Mouse (Mus musculus) heart, postnatal 0 days (tissue): ENCODE measurements around the gene Gstt4. TPM values are rescaled to one million over a fixed set of nuclear protein-coding genes. Genes with fewer than 3 reads are reported as not detected.
"Not testable (repeated sequence)": the region's sequence is repeated elsewhere in the genome, so short reads cannot be mapped to it uniquely, and the experiment has no call there.

Source experiments
- ATAC-seq: fragments of 200-750 bp; cut with Nextera tagmentation; 2 replicates; pipeline ENCODE4 v1.8.0; 2017; ENCODE audit warnings: low read depth, moderate number of reproducible peaks, moderate library complexity; ENCODE audit not compliant: insufficient read depth
- DNase-seq: peaks from one replicate; pipeline ENCODE4 v3.0.0-alpha.2; 2016; ENCODE audit warnings: low spot score
- H3K27ac ChIP-seq: fragments of 300-500 bp; sonication (generic); 2 replicates; pipeline ENCODE4 v1.5.1; 2014; ENCODE audit warnings: low read depth, mild to moderate bottlenecking
- H3K27me3 ChIP-seq: fragments of 300-500 bp; sonication (generic); 2 replicates; pipeline ENCODE4 v1.6.1; 2014; ENCODE audit warnings: low read length, mixed read lengths; ENCODE audit not compliant: control insufficient read depth, insufficient read depth
- H3K36me3 ChIP-seq: fragments of 300-500 bp; sonication (generic); replicated peaks from 2 replicates; pipeline ENCODE4 v1.6.1; 2014; ENCODE audit warnings: low read length, mixed read lengths; ENCODE audit not compliant: control insufficient read depth, insufficient read depth
- H3K4me1 ChIP-seq: fragments of 300-500 bp; sonication (generic); 2 replicates; pipeline ENCODE4 v1.6.1; 2014; ENCODE audit warnings: antibody characterized with exemption; ENCODE audit not compliant: control insufficient read depth, insufficient read depth
- H3K4me2 ChIP-seq: fragments of 300-500 bp; sonication (generic); 2 replicates; pipeline ENCODE4 v1.6.1; 2014; ENCODE audit warnings: low read depth, mild to moderate bottlenecking, low read length, moderate library complexity
- H3K4me3 ChIP-seq: fragments of 300-500 bp; sonication (generic); 2 replicates; pipeline ENCODE4 v1.5.1; 2014; ENCODE audit warnings: low read depth, low read length
- H3K9ac ChIP-seq: fragments of 300-500 bp; sonication (generic); replicated peaks from 2 replicates; pipeline ENCODE4 v1.6.1; 2014; ENCODE audit warnings: low read depth, low read length, mixed read lengths
- H3K9me3 ChIP-seq: fragments of 300-500 bp; sonication (generic); replicated peaks from 2 replicates; pipeline ENCODE4 v1.6.1; 2016; ENCODE audit warnings: low read length; ENCODE audit not compliant: control insufficient read depth
- CTCF ChIP-seq: IDR thresholded peaks from 2 replicates; pipeline ENCODE4 v1.5.1; 2016; ENCODE audit warnings: antibody characterized with exemption, control low read depth, low read depth
- EP300 ChIP-seq: IDR thresholded peaks from 2 replicates; pipeline ENCODE4 v1.6.1; 2016; ENCODE audit warnings: antibody characterized with exemption, low read depth
- WGBS: fragments of 180-500 bp; shearing (Covaris S2); extraction: QIAGEN DNeasy Blood & Tissue Kit; methylation state at CpG from one replicate; pipeline ENCODE4 v1.1.7; 2014; 5-methylcytosine and 5-hydroxymethylcytosine counted together
- polyA plus RNA-seq: library from polyadenylated mRNA; unstranded; fragments of >200 nt; fragmentation: Nextera tagmentation; extraction: Ambion mirVana; gene quantifications from 2 replicates; pipeline ENCODE4 v1.2.1, GENCODE M21; 2015
- total RNA-seq: library from RNA; depleted of rRNA; stranded (reverse); fragments of >200 nt; gene quantifications from 2 replicates; pipeline ENCODE4 v1.2.3, GENCODE M21; 2014; ENCODE audit warnings: low replicate concordance

Gstt4 gene
- total and polyA plus RNA-seq, 2 experiments from 2014 or later, result not detected

- peaks cover 9% of the 10 kb centered on the region for H3K9me3 ChIP-seq
- TF ChIP-seq CTCF (no peak), EP300 (no peak)
- H3K4me2 ChIP-seq, result no peak overlapping the region
- no peak for ATAC-seq
- H3K9ac ChIP-seq, result no peak overlapping the region
- 63% methylated on average over 2 of the region's 2 CpGs for WGBS
- 0 out of 2 replicates have a peak, but pooled peaks cover 5% of the 10 kb centered on the region for H3K4me1 ChIP-seq
- H3K4me3 ChIP-seq, result no peak overlapping the region
- H3K27ac ChIP-seq, result no peak overlapping the region
- H3K36me3 ChIP-seq, result no peaks in the 10 kb centered on the region
- peaks cover 12% of the 10 kb centered on the region; the same call in 1 of the 2 replicates for H3K27me3 ChIP-seq
- no peak for DNase-seq
Observed at GRCm38 (mm10) chr10:75777885-75778284, 44.5 kb downstream of the Gstt4 start.

- H3K27me3 ChIP-seq, result 0 out of 2 replicates have a peak, but pooled peaks cover 7% of the 10 kb centered on the region
- no peak overlapping the region for H3K4me3 ChIP-seq
- H3K27ac ChIP-seq, result no peak overlapping the region
- no peak for DNase-seq
- peaks cover 12% of the 10 kb centered on the region for H3K4me1 ChIP-seq
- no peak for TF ChIP-seq EP300
- no peak for ATAC-seq
- no peak overlapping the region for H3K4me2 ChIP-seq
- 75% methylated on average over 6 of the region's 6 CpGs for WGBS
- H3K36me3 ChIP-seq, result no peaks in the 10 kb centered on the region
- no peak overlapping the region for H3K9ac ChIP-seq
- H3K9me3 ChIP-seq, result peaks cover 9% of the 10 kb centered on the region
Observed at GRCm38 (mm10) chr10:75776562-75776961, 45.8 kb downstream of the Gstt4 start.

- Histone ChIP-seq H3K4me2 (no peak overlapping the region), H3K4me3 (no peak overlapping the region), H3K27ac (no peak overlapping the region), H3K27me3 (0 out of 2 replicates have a peak, but pooled peaks cover 2% of the 10 kb centered on the region), H3K9ac (no peak overlapping the region), H3K9me3 (peaks cover 9% of the 10 kb centered on the region), H3K36me3 (no peaks in the 10 kb centered on the region), H3K4me1 (peaks cover 8% of the 10 kb centered on the region)
- TF ChIP-seq EP300, result no peak
- TF ChIP-seq CTCF, result no peak
- ATAC-seq (no peak), DNase-seq (no peak)
- 82% methylated on average over 9 of the region's 9 CpGs for WGBS
Observed at GRCm38 (mm10) chr10:75774587-75774986, 47.8 kb downstream of the Gstt4 start.

GRCm38 (mm10) chr10:75774102-75774501 lies 48.2 kb downstream of the Gstt4 start:
- Histone ChIP-seq H3K36me3 (no peaks in the 10 kb centered on the region), H3K9ac (no peak overlapping the region), H3K4me1 (peaks cover 8% of the 10 kb centered on the region), H3K4me3 (no peak overlapping the region), H3K27ac (no peak overlapping the region), H3K27me3 (no peaks in the 10 kb centered on the region), H3K4me2 (no peak overlapping the region), H3K9me3 (peaks cover 9% of the 10 kb centered on the region)
- WGBS, result 89% methylated on average over 5 of the region's 5 CpGs
- ATAC-seq (no peak), DNase-seq (no peak)
- TF ChIP-seq CTCF (no peak), EP300 (no peak)

- peak within 1 kb of the TSS; percentile 66 for H3K9ac ChIP-seq
- peak; percentile 21; the same call in 1 of the 2 replicates for TF ChIP-seq CTCF
- TF ChIP-seq EP300, result 0 out of 2 replicates have a peak, but pooled peaks have one; percentile 40
- peaks cover 8% of the 10 kb centered on the region for H3K4me1 ChIP-seq
- DNase-seq, result peak; percentile 93
- no peaks in the 10 kb centered on the region for H3K27me3 ChIP-seq
- ATAC-seq, result peak; percentile 96
- no peak within 1 kb of the TSS for H3K27ac ChIP-seq
- no peaks in the 10 kb centered on the region for H3K36me3 ChIP-seq
- no peaks in the 10 kb centered on the region for H3K9me3 ChIP-seq
- H3K4me3 ChIP-seq, result peak within 1 kb of the TSS; percentile 67
- WGBS, result under 1% methylated on average over 47 of the region's 47 CpGs
- peak within 1 kb of the TSS; percentile 99 for H3K4me2 ChIP-seq
Observed at GRCm38 (mm10) chr10:75772795-75773664, 49.3 kb downstream of the Gstt4 start, which contains the start of gene Ddt. TSS of gene Ddt (minus strand) at chr10:75773414.

- DNase-seq, H3K4me2 ChIP-seq, ATAC-seq, H3K4me1 ChIP-seq, H3K36me3 ChIP-seq, H3K27me3 ChIP-seq, H3K9ac ChIP-seq, H3K4me3 ChIP-seq, H3K9me3 ChIP-seq, H3K27ac ChIP-seq: not testable (repeated sequence)
- WGBS, result 21% methylated on average over 5 of the region's 5 CpGs
Observed at GRCm38 (mm10) chr10:75767756-75768155, 54.6 kb downstream of the Gstt4 start.
